Mouse (Mus musculus): ENCODE results near the gene Lmna. TPM values are rescaled to one million over a fixed set of nuclear protein-coding genes. Genes with fewer than 3 reads are reported as not detected.
A peak's percentile ranks its signal among the peaks of the same experiment; 100 is the strongest.

The Lmna gene
- polyA plus RNA-seq, 1 experiment from 2014 or later, result 311 TPM

DNA sequence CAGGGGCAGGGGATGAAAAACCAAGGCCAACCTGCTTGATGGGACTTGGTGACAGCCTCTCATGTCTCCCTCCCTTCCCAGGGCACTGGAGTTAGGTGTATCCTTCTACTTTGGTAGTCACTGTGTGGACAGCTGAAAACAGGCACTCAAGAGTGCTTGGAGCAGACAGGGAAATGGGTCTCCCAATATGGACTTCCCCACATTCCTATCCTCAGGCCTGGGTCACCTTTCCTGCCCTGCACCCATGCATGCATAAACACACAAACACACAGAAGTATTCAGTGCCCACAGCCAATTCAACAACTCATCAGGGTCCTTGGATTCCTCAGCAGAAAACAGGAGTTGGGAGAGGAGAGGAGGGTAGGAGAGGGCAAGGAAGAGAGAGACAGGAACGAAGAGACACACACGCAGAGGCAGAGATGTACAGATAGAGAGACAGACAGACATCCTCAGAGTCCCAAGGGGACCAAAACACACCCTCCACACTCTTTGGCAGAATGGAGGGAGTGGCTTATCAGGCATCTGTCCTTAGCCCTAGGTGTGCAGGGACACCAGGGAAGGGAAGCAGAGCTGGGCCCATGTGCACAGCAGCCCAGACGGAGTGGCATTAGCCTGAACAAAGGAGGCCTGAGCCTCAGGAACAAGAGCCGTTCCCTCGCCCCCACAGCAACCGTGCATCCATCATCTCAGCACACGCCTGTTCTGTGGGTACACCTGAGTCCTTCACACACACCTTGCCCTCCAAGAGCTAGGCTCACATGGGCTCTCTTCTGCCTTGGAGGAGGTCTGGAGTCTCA, 19.6 kb upstream of the Lmna start:
- H3K4me1 ChIP-seq, result peaks cover 55% of the 10 kb centered on the region

DNA sequence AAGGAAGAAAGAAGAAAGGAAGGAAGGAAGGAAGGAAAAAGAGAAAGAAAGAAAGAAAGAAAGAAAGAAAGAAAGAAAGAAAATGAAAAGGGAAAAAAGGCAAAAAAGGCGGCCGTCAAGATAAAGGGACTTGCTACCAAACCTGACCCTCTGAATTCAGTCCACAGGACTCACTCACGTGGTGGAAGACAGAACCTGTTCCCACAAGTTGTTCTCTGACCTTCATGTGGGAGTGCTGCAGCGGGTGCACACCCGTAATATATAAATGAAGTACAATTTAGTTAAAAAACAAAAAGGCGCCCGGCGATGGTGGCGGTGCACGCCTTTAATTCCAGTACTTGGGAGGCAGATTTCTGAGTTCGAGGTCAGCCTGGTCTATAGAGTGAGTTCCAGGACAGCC, 18.9 kb upstream of the Lmna start:
- peaks cover 50% of the 10 kb centered on the region for H3K4me1 ChIP-seq
- ATAC-seq (ENCODE audit: insufficient number of reproducible peaks, insufficient read depth, low FRiP score, low TSS enrichment, low read depth), result no peak
- H3K27ac ChIP-seq, result peak overlapping the region; percentile 99; the same call in 1 of the 2 replicates
- H3K27me3 ChIP-seq, result no peaks in the 10 kb centered on the region
- no peak overlapping the region for H3K4me3 ChIP-seq
- peak overlapping the region; percentile 84 for H3K4me2 ChIP-seq
- H3K9me3 ChIP-seq, result no peaks in the 10 kb centered on the region
- H3K9ac ChIP-seq, result peak overlapping the region; percentile 99
- H3K36me3 ChIP-seq, result peaks cover 15% of the 10 kb centered on the region
- WGBS, result 79% methylated on average over 11 of the region's 11 CpGs

More for the DNA sequence above, 19.6 kb upstream of the Lmna start:
- Histone ChIP-seq H3K36me3 (peaks cover 9% of the 10 kb centered on the region), H3K27me3 (no peaks in the 10 kb centered on the region), H3K4me3 (peak overlapping the region; percentile 78), H3K4me2 (peak overlapping the region; percentile 84), H3K27ac (peak overlapping the region; percentile 99), H3K9me3 (no peaks in the 10 kb centered on the region), H3K9ac (peak overlapping the region; percentile 99)
- 24% methylated on average over 7 of the region's 7 CpGs for WGBS
- no peak for ATAC-seq (ENCODE audit: insufficient number of reproducible peaks, insufficient read depth, low FRiP score, low TSS enrichment, low read depth)

DNA sequence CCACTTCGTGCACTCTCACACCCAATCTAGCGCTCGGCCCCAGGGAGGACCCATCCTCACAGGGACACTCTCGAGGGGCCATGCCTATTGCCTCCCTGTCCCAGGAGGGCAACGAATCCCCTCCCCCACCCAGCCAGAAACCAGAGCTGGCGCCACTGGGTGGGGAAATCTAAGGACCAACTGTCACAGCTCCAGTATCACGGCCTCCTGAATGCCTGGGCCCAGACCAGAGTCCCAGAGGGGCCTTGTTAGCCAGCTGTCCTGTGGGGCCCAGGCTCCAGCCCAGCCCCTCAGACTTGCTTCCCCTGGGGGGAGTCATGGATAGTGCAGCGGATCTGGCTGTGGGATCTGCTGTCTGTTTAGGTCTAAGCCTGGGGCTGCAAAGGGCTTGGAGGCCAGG, 17.8 kb upstream of the Lmna start:
- Histone ChIP-seq H3K4me2 (peak overlapping the region; percentile 43), H3K36me3 (peaks cover 24% of the 10 kb centered on the region), H3K27ac (peak overlapping the region; percentile 44; the same call in 1 of the 2 replicates), H3K4me3 (no peak overlapping the region; the same call in 1 of the 2 replicates), H3K27me3 (no peaks in the 10 kb centered on the region), H3K9me3 (no peaks in the 10 kb centered on the region), H3K9ac (peak overlapping the region; percentile 66), H3K4me1 (peaks cover 50% of the 10 kb centered on the region)
- ATAC-seq (ENCODE audit: insufficient number of reproducible peaks, insufficient read depth, low FRiP score, low TSS enrichment, low read depth), result no peak
- 19% methylated on average over 8 of the region's 8 CpGs for whole genome bisulfite sequencing

DNA sequence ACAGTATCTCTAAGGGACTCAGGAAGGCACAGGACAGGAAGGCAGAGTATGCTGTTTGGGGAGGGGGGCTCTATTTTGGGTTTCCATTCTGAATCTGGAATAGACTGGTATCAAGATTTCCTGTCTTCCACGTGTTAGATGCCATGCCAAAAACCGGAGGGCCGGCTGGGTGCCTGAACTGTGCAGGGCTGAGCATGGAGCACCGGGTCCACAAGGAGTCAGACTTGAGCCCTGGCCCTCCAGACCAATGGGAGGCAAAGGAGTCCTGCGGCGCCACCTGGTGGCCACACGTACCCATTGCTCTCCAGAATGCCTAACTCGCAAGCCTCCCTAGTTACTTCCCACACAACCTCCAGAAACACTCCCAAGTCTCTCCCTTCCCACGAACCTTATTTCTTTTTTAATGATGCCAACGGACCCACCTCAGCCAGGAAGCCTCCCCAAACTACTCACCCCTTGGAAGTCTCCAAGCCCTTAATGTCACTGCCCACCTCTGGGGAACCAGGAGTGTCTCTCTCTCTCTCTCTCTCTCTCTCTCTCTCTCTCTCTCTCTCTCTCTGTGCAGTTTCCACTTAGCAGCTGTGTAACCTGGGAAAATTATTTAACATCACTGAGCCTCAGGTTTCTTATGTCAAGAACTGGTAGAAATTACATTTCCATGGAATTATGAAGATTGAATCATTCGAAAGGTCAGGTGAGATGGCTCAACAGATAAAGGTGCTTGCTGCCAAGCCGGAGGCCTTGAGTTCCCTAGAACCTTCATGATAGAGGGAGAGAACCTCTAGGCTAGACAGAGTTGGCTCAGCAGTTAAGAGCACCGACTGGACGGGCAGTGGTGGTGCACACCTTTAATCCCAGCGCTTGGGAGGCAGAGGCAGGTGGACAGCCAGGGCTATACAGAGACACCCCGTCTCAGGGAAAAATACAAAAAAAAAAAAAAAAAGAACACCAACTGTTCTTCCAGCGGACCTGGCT, 16.7 kb upstream of the Lmna start:
- ATAC-seq (ENCODE audit: insufficient number of reproducible peaks, insufficient read depth, low FRiP score, low TSS enrichment, low read depth), result peak; percentile 56
- 28% methylated on average over 17 of the region's 17 CpGs for WGBS

DNA sequence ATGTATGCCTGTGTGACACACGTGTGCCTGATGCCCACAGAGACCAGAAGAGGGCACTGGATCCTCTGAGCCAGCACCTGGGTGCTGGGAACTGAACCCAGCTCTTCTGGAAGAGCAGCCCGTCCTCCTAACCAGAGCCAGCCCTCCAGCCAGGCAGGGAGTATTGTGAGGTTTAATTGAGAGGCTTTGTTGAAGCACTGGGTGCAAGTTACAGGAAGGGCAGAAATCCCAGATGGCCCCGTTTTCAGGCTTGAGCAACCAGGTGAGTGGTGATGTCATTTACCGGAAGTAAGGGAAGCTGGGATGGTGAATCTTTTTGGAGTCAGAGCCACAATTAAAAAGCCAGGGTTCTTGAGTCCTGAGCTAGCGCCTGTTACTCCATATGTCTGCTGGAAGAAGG, 15.3 kb upstream of the Lmna start:
- peaks cover 53% of the 10 kb centered on the region for H3K4me1 ChIP-seq
- 80% methylated on average over 5 of the region's 5 CpGs for WGBS
- H3K9ac ChIP-seq, result peak overlapping the region; percentile 12; the same call in 1 of the 2 replicates
- no peak overlapping the region for H3K4me3 ChIP-seq
- H3K36me3 ChIP-seq, result peaks cover 25% of the 10 kb centered on the region
- H3K27ac ChIP-seq, result no peak overlapping the region
- ATAC-seq (ENCODE audit: insufficient number of reproducible peaks, insufficient read depth, low FRiP score, low TSS enrichment, low read depth), result no peak
- H3K4me2 ChIP-seq, result no peak overlapping the region
- H3K9me3 ChIP-seq, result no peaks in the 10 kb centered on the region
- H3K27me3 ChIP-seq, result no peaks in the 10 kb centered on the region

More for the DNA sequence above, 16.7 kb upstream of the Lmna start:
- no peaks in the 10 kb centered on the region for H3K27me3 ChIP-seq
- H3K4me2 ChIP-seq, result peak overlapping the region; percentile 37
- H3K36me3 ChIP-seq, result peaks cover 25% of the 10 kb centered on the region
- no peak overlapping the region; the same call in 1 of the 2 replicates for H3K27ac ChIP-seq
- peak overlapping the region; percentile 44; the same call in 1 of the 2 replicates for H3K9ac ChIP-seq
- H3K9me3 ChIP-seq, result no peaks in the 10 kb centered on the region
- H3K4me3 ChIP-seq, result peak overlapping the region; percentile 18; the same call in 1 of the 2 replicates
- peaks cover 56% of the 10 kb centered on the region for H3K4me1 ChIP-seq

DNA sequence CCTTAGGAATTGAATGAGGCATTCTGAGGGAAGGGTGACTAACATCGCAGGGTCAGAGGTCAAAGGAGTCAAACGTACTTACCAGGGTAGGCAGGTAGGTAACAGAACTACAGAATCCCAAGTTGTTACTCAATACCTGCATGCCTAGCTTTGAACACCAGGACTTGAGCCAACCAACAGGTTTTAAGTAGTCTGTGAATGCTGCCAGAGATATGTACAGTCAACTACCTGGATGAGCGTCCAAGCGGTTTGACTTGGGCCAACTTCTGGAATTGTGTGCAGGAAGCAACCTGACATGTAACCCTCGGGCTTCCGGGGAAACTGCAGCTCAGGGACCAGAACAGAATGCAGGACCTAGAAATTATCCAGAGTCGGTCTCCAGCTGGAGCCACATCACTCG, 13.3 kb upstream of the Lmna start:
- no peak overlapping the region for H3K27ac ChIP-seq
- no peak for ATAC-seq (ENCODE audit: insufficient number of reproducible peaks, insufficient read depth, low FRiP score, low TSS enrichment, low read depth)
- no peaks in the 10 kb centered on the region for H3K27me3 ChIP-seq
- no peak overlapping the region for H3K9ac ChIP-seq
- H3K9me3 ChIP-seq, result no peaks in the 10 kb centered on the region
- 86% methylated on average over 8 of the region's 8 CpGs for whole genome bisulfite sequencing
- H3K4me1 ChIP-seq, result peaks cover 35% of the 10 kb centered on the region
- H3K36me3 ChIP-seq, result peaks cover 25% of the 10 kb centered on the region
- H3K4me2 ChIP-seq, result no peak overlapping the region
- H3K4me3 ChIP-seq, result no peak overlapping the region

DNA sequence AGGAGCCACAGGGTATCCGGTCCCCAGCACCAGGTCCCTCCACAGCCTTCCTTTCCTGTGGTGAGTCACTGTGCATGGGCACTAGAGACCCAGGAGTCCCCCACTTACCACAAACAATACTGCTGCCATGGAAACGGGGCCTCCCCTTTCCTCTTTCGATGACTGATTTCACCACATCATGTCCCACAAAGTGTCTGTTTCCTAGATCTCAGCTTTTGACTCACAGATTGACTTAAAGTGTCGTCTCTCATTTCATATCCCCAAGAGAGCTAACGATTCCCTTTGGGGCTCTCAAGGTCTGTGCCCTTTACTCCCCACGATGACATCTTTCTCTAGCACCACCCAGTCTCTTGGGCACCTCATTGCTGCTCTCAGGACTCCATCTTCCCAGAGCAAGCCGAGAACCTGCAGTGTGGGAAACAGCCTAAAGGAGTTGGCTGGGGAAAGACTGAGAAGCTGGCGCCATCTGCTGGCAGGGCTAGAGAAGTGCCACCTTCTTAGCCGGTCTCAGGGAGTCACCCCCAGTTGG, 12.1 kb upstream of the Lmna start:
- 0 out of 2 replicates have a peak overlapping the region, but pooled peaks have one; percentile 11 for H3K27ac ChIP-seq

DNA sequence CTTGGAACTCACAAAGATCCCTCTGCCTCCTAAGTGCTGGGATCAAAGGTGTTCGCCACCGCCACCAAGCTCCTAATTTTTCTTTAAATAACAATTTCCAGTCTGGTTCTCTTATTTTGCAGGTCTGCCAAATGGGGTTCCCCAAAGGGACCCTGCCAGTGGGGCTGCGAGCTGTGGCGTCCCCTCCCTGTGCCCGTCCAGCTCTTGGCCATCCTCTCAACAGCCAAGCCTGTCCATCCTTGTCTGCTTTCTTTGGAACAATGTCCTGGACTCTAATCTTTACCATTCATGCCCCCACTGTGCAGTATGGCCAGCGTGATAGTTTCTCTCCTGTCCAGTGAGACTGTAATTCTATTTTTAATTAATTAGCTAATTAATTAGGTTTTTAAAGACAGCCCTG, 11.4 kb upstream of the Lmna start:
- Histone ChIP-seq H3K36me3 (peaks cover 25% of the 10 kb centered on the region), H3K4me3 (no peak overlapping the region), H3K27ac (no peak overlapping the region), H3K9me3 (no peaks in the 10 kb centered on the region), H3K4me1 (peaks cover 18% of the 10 kb centered on the region), H3K4me2 (no peak overlapping the region), H3K9ac (no peak overlapping the region), H3K27me3 (no peaks in the 10 kb centered on the region)
- WGBS, result 91% methylated on average over 6 of the region's 6 CpGs
- no peak for ATAC-seq (ENCODE audit: insufficient number of reproducible peaks, insufficient read depth, low FRiP score, low TSS enrichment, low read depth)

More for the DNA sequence above, 12.1 kb upstream of the Lmna start:
- no peaks in the 10 kb centered on the region for H3K9me3 ChIP-seq
- 35% methylated on average over 9 of the region's 9 CpGs for WGBS
- H3K4me2 ChIP-seq, result no peak overlapping the region
- H3K36me3 ChIP-seq, result peaks cover 25% of the 10 kb centered on the region
- no peak overlapping the region; the same call in 1 of the 2 replicates for H3K9ac ChIP-seq
- 0 out of 2 replicates have a peak, but pooled peaks have one; percentile 32 for ATAC-seq (ENCODE audit: insufficient number of reproducible peaks, insufficient read depth, low FRiP score, low TSS enrichment, low read depth)
- H3K27me3 ChIP-seq, result no peaks in the 10 kb centered on the region
- H3K4me3 ChIP-seq, result no peak overlapping the region
- peaks cover 25% of the 10 kb centered on the region for H3K4me1 ChIP-seq

DNA sequence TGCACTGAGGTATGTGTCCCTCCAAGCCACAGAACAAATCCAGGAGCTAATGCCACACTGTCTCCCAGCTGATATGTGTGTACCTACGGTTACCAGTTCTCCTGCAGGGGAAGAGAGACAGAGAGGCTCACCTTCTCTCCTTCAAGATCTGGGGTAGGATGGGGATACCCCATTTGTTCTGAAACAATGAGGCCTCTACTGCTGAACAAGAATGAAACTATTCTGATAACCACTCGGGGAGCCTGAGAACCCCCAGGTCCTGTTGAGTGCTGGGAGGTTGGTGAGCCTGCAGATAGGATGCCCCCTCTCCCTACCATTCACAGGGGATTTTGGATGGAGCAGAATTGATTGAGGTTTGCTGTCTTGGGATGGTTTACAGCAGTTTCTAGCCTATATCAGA, 10.3 kb upstream of the Lmna start:
- WGBS, result 74% methylated on average over 2 of the region's 2 CpGs
- Histone ChIP-seq H3K36me3 (peaks cover 23% of the 10 kb centered on the region), H3K27me3 (no peaks in the 10 kb centered on the region), H3K27ac (no peak overlapping the region), H3K9me3 (no peaks in the 10 kb centered on the region), H3K9ac (no peak overlapping the region), H3K4me3 (no peak overlapping the region), H3K4me1 (peaks cover 9% of the 10 kb centered on the region), H3K4me2 (no peak overlapping the region)
- ATAC-seq (ENCODE audit: insufficient number of reproducible peaks, insufficient read depth, low FRiP score, low TSS enrichment, low read depth), result no peak

DNA sequence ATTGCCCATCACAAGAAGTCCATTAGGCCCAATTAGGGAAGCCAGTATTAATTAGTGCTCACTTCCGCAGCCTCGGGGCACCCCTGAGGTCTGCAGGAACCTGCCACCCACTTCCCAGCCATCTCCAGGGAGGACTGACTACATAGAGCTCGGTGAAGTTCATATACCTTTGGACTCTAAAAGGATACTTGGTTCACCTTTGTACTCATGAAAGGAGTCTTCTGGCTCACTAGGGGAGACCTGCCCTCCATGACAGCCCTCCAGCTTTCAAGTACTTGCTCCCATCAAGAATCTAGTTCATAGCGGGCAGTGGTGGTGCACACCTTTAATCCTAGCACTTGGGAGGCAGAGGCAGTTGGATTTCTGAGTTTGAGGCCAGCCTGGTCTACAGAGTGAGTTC, 8.7 kb upstream of the Lmna start:
- Histone ChIP-seq H3K4me3 (no peak overlapping the region), H3K27ac (no peak overlapping the region), H3K4me1 (peaks cover 23% of the 10 kb centered on the region), H3K9ac (no peak overlapping the region), H3K9me3 (no peaks in the 10 kb centered on the region), H3K27me3 (no peaks in the 10 kb centered on the region), H3K4me2 (no peak overlapping the region), H3K36me3 (peaks cover 8% of the 10 kb centered on the region; the same call in 1 of the 2 replicates)
- no peak for ATAC-seq (ENCODE audit: insufficient number of reproducible peaks, insufficient read depth, low FRiP score, low TSS enrichment, low read depth)
- 84% methylated on average over 4 of the region's 4 CpGs for WGBS

DNA sequence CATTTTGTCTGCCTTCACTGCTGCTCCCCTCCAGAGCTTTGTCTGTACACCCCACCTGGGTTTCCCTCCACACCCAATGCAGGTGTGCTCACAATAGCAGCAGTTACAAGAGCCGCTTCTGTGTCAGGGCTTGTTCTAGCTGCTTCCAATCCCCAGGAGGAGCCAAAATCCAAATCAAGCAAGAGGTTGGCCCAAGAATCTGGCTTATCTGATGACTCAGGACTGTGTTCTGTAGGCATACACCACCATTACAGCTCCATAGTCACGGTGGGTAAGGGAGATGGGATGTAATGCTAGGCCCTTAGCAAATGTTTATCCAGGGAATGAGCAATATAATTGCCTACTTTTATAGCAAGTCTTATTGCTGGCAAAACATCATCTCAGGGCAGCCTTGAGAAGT, 6.7 kb upstream of the Lmna start:
- Histone ChIP-seq H3K4me1 (peaks cover 38% of the 10 kb centered on the region), H3K27me3 (no peaks in the 10 kb centered on the region), H3K4me2 (no peak overlapping the region), H3K9ac (no peak overlapping the region), H3K9me3 (no peaks in the 10 kb centered on the region), H3K27ac (0 out of 2 replicates have a peak overlapping the region, but pooled peaks have one; percentile 3), H3K36me3 (no peaks in the 10 kb centered on the region), H3K4me3 (no peak overlapping the region)
- no peak for ATAC-seq (ENCODE audit: insufficient number of reproducible peaks, insufficient read depth, low FRiP score, low TSS enrichment, low read depth)
- 79% methylated on average over 2 of the region's 2 CpGs for WGBS

Measured in embryonic facial prominence, embryonic 13.5 days (tissue).